Comparison of ENCODE assay signal across 13 mouse cellular contexts in genomic region chr2:57906939-57907338, GRCm38 (mm10).
DNase-seq lines count a peak whose midpoint lies in the region; ATAC-seq lines count a peak whose summit lies in the region.
"Had no signal": no experiment of that assay in that cellular context is flagged by ENCODE, and none has a peak within 500 bp of the region (broad histone marks: within the 10 kb centered on the region; RNA-seq: fewer than 3 reads in every experiment).

No protein-coding gene starts in this region.

- no peaks in the 10 kb centered on the region for H3K36me3 ChIP-seq in hindbrain, embryonic 16.5 days (ENCODE audit: control insufficient read depth, insufficient read depth, low read length)
- H3K36me3 ChIP-seq in hindbrain, embryonic 12.5 days: no peaks in the 10 kb centered on the region
- H3K36me3 ChIP-seq in kidney, embryonic 16.5 days (ENCODE audit: insufficient read depth, low read length): no peaks in the 10 kb centered on the region
- H3K36me3 ChIP-seq: midbrain, embryonic 12.5 days; neural tube, embryonic 13.5 days had no signal

- H3K4me1 ChIP-seq in hindbrain, embryonic 16.5 days (ENCODE audit: control insufficient read depth, insufficient read depth, low read depth, low read length): no peaks in the 10 kb centered on the region
- H3K4me1 ChIP-seq in hindbrain, embryonic 12.5 days: no peaks in the 10 kb centered on the region
- H3K4me1 ChIP-seq in kidney, embryonic 16.5 days (ENCODE audit: insufficient read depth, low read length): no peaks in the 10 kb centered on the region
- H3K4me1 ChIP-seq: midbrain, embryonic 12.5 days; neural tube, embryonic 13.5 days had no signal

- no peak overlapping the region for H3K4me2 ChIP-seq in hindbrain, embryonic 16.5 days (ENCODE audit: low read length)
- H3K4me2 ChIP-seq in hindbrain, embryonic 12.5 days (replicated peaks): no peak overlapping the region
- H3K4me2 ChIP-seq in kidney, embryonic 16.5 days (replicated peaks; ENCODE audit: low read depth, low read length): no peak overlapping the region
- H3K4me2 ChIP-seq: midbrain, embryonic 12.5 days; neural tube, embryonic 13.5 days had no signal

- no peak overlapping the region for H3K4me3 ChIP-seq in hindbrain, embryonic 16.5 days (ENCODE audit: low read length)
- no peak overlapping the region for H3K4me3 ChIP-seq in hindbrain, embryonic 12.5 days
- no peak overlapping the region for H3K4me3 ChIP-seq in kidney, embryonic 16.5 days (ENCODE audit: low read length)
- H3K4me3 ChIP-seq: midbrain, embryonic 12.5 days; neural tube, embryonic 13.5 days had no signal

- no peak overlapping the region for H3K9ac ChIP-seq in hindbrain, embryonic 16.5 days (ENCODE audit: low read depth, low read length)
- H3K9ac ChIP-seq in hindbrain, embryonic 12.5 days: no peak overlapping the region
- H3K9ac ChIP-seq in kidney, embryonic 16.5 days (replicated peaks; ENCODE audit: low read length): no peak overlapping the region
- H3K9ac ChIP-seq: midbrain, embryonic 12.5 days; neural tube, embryonic 13.5 days had no signal

- peak; percentile 97 for DNase-seq in cerebellum, adult 9-10 months
- DNase-seq in layer of hippocampus, adult 8-10 months (ENCODE audit: low spot score in 2 of 2): peak; percentile 17 to 45
- peak; percentile 27 to 42 for DNase-seq in right cerebral cortex, postnatal 36 days (ENCODE audit: low spot score in 2 of 2)
- DNase-seq in kidney, adult 9 months: no peak
- DNase-seq: adrenal gland, adult 2 months; embryo, embryonic 11 days; lung, postnatal 14 days had no signal

- peak; percentile 84 for ATAC-seq in hindbrain, embryonic 16.5 days
- no peak for ATAC-seq in hindbrain, embryonic 12.5 days (ENCODE audit: low FRiP score)
- ATAC-seq in activated CD4-positive, CD25-positive, alpha-beta regulatory T cell, adult 4 months: no peak
- no peak for ATAC-seq in kidney, embryonic 16.5 days (ENCODE audit: low FRiP score, low TSS enrichment)

- H3K27me3 ChIP-seq in hindbrain, embryonic 16.5 days (replicated peaks; ENCODE audit: control insufficient read depth, insufficient read depth, low read length): no peaks in the 10 kb centered on the region
- H3K27me3 ChIP-seq in hindbrain, embryonic 12.5 days: no peaks in the 10 kb centered on the region
- no peaks in the 10 kb centered on the region for H3K27me3 ChIP-seq in kidney, embryonic 16.5 days (ENCODE audit: insufficient read depth, low read length)
- H3K27me3 ChIP-seq: midbrain, embryonic 12.5 days; neural tube, embryonic 13.5 days had no signal

- WGBS in hindbrain, embryonic 16.5 days: 71% methylated on average over 5 of the region's 5 CpGs
- whole genome bisulfite sequencing in hindbrain, embryonic 12.5 days: 83% methylated on average over 5 of the region's 5 CpGs
- WGBS in kidney, embryonic 16.5 days: 89% methylated on average over 5 of the region's 5 CpGs

- H3K27ac ChIP-seq in hindbrain, embryonic 16.5 days (ENCODE audit: low read depth, low read length): no peak overlapping the region
- H3K27ac ChIP-seq in hindbrain, embryonic 12.5 days: no peak overlapping the region
- H3K27ac ChIP-seq in kidney, embryonic 16.5 days (ENCODE audit: low read length): no peak overlapping the region
- H3K27ac ChIP-seq: midbrain, embryonic 12.5 days; neural tube, embryonic 13.5 days had no signal

- no peaks in the 10 kb centered on the region for H3K9me3 ChIP-seq in hindbrain, embryonic 16.5 days (ENCODE audit: control insufficient read depth, low read length)
- no peaks in the 10 kb centered on the region for H3K9me3 ChIP-seq in hindbrain, embryonic 12.5 days (replicated peaks)
- H3K9me3 ChIP-seq in kidney, embryonic 16.5 days (ENCODE audit: low read length): no peaks in the 10 kb centered on the region
- H3K9me3 ChIP-seq: midbrain, embryonic 12.5 days; neural tube, embryonic 13.5 days had no signal
